Mouse (Mus musculus) granulocyte monocyte progenitor cell, adult 5-6 weeks (primary cell): ENCODE data around the gene Nfkb2. TPM values are rescaled to one million over a fixed set of nuclear protein-coding genes. Genes with fewer than 3 reads are reported as not detected.

Source experiments
- ATAC-seq: replicated peaks from 2 replicates; pipeline ENCODE4 v1.8.0; 2016; ENCODE audit warnings: mild to moderate bottlenecking, moderate TSS enrichment, inconsistent platforms; ENCODE audit not compliant: poor library complexity, severe bottlenecking
- total RNA-seq, 2 experiments: library from RNA; stranded (forward) in 1 of 2; stranded (reverse) in 1 of 2; fragments of 200-712, 200-1000 nt in 1 of 2; fragments of >200 nt in 1 of 2; fragmentation: Nextera tagmentation in 1 of 2; gene quantifications; 2 replicates each; pipeline ENCODE4 v1.2.3; 2014 to 2017

Nfkb2 gene
- 3.6 and 4.6 TPM in 2 replicates for total RNA-seq (2014; fragmentation: Nextera tagmentation)
- total RNA-seq (2017), result 4.3 and 4.7 TPM in 2 replicates

GRCm38 (mm10) chr19:46304216-46304841 lies at the start of gene Nfkb2:
Gene Nfkb2 (plus strand): TSS chr19:46304320.
- peak; percentile 55 for ATAC-seq

- no peak for ATAC-seq
These were observed 39.4 kb upstream of the Nfkb2 start for GRCm38 (mm10) chr19:46264762-46265161.

DNA sequence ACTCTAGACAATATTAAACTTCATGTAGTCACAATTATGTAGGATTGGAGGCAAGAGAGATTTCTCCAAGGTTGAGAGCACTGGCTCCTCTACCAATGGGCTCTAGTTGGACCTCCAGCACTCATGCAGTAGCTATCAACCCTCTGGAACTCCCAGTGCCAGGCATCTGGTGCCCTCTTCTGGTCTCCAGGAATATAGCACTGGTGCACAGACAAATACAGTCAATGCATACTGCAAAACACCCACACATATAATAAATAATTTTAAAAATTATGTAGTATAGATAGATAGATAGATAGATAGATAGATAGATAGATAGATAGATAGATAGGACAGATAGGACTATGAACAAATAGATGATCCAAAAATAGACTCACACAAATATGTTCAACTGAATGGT lies 28.8 kb upstream of the Nfkb2 start:
- no peak for ATAC-seq

DNA sequence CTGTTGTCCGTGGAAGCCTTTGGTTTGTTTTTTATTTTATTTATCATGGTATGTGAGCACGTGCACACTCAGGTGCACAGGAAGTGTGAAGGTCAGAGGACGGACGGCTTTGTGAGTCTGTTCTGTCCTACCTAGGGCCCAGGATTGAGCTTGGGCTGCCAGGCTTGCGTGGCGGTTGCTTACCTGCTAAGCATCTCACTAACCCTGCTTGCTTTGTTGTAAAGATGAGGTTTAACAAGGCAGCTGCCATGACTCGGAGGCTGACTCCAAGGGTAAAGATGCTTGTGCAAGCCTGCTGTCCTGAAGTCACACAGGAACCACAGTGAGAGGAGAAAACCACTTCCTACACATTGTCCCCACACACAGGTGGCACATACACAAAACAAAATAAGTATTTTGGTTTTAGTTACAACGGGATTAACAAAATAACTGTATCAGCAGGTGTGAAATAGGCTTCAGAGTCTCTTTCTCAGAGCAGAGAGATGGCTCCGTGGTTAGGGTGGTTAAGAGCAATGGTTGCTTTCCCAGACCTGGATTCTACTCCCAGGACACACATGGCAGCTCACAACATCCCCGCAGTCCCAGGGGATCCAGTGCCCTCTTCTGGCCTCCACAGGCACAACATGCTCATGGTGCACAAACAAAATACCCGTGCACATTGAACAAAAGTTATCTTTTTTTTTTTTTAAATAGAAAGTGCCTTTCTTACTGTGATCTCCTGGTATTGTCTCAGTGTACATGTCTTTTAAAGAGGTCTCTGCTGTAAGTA lies 21.9 kb upstream of the Nfkb2 start:
- ATAC-seq, result no peak

DNA sequence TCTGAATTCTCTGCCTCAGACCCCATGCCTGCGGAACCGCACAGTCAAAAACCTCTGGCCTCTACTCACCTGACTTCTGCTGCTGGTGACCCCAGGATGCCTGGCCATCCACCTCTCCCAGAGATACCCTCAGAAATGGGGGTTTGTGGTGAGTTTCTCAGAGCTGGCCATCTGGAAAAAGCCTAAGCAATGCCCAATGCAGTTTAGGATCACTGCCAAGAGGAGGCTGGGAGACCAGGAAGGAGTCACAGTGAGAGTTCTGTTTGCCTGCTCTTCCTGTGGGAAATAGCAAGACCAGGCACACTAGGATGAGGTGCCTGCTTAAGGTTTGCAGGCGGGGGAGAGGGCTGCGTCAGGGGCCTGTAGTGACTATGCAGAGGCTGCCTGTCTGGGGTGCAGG lies 19.4 kb upstream of the Nfkb2 start:
- ATAC-seq, result no peak

DNA sequence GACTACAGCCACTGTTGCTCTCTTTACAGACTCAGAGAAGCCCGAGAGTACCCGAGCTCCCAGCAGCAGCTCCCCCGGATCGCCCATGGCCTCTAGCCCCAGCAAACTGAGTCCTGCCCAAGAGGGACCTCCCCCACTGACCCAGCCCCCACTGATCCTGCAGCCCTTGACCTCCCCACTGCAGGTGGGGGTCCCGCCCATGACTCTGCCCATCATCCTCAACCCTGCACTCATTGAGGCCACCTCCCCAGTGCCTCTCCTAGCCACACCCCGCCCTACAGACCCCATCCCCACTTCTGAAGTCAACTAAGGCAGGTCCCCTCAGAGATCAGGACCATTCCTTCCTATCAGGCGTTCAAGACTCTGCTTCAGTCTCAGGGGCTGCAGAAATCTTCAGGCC lies 18.5 kb upstream of the Nfkb2 start:
- ATAC-seq, result no peak

DNA sequence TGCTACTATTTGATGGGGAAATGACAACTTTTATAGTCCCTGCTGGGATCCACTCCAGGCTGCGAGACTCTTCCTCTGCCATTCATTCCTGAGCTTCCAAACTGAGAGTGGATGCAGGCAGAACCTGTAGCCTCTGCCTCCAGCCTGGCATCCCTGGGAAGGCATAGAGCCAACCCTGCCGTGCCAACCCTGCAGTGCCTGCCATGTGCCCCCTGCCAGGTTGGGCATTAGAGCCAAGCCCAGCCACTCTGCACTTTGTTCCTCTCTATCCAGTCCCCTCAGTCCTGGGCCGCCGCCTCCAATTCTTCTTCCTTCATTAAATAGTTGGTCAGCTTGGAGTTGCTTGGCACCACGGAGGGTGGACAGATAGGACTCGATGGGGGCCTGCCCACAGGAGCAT lies 18.1 kb upstream of the Nfkb2 start:
- ATAC-seq, result no peak

DNA sequence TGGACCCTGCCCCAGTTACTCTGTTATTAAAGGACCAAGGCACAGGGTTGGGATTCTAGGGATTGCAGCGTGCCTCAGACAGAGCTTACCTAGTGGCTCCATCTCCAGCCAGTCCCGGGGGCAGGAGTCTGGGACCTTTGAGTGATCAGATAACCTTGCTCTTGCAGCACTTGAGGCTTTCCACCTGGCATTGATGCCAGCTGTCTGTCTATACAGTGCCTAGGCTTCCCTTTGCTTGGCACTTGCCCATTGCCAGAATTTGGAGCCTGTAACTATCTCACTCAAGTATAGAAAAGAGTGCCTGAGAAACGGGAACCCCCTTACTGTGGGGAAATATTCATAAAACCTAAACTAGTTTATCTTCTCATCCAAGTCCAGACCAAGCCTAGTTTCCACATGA lies 17.2 kb upstream of the Nfkb2 start:
- no peak for ATAC-seq

- ATAC-seq, result no peak
These were observed 16.6 kb upstream of the Nfkb2 start for GRCm38 (mm10) chr19:46287566-46287965.

- no peak for ATAC-seq
These were observed 13.5 kb upstream of the Nfkb2 start for GRCm38 (mm10) chr19:46290535-46291105.

DNA sequence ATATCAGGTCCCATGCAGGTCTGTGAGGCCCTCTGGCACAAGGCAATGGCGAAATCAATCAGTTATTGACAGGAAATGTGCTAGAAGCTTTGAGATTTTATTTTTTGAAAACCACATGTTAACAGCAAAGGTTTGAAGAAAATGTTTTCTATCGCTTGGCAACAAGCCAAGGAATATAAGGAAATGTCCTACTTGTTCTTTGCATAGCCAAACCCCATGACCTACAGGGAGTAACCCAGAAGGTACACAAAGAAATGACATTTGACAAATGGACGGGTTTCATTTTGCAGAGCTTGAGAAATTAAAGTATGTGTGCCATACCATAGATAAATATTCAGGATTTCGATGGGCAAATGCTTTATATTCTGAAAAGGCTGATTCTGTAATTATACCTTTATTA lies 7.2 kb upstream of the Nfkb2 start:
- ATAC-seq, result no peak

- ATAC-seq, result no peak
These were observed 3.6 kb upstream of the Nfkb2 start for GRCm38 (mm10) chr19:46300294-46301045.

DNA sequence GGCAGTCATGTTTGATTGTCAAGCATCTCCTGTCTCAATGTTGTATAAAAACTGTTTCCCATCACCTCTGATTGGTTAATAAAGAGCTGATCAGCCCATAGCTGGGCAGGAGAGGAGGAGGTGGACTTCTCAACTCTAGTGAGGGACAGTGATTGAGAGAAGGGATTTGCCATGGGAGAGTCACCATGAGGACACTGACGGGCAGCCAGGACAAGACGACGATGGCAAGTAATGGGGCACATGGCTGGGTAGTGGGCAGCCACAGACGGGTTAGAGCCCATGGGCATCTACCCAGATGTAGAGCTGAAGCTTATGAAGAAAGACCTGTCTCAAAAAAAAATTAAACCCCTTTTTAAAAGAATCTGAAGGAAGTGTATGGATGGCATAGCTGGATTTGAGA lies 1.6 kb upstream of the Nfkb2 start:
- ATAC-seq, result no peak

GRCm38 (mm10) chr19:46303251-46304215 lies 587 bp upstream of the Nfkb2 start:
- no peak; the same call in 1 of the 2 replicates for ATAC-seq

- no peak for ATAC-seq
These were observed 801 bp downstream of the Nfkb2 start for GRCm38 (mm10) chr19:46304908-46305333.

DNA sequence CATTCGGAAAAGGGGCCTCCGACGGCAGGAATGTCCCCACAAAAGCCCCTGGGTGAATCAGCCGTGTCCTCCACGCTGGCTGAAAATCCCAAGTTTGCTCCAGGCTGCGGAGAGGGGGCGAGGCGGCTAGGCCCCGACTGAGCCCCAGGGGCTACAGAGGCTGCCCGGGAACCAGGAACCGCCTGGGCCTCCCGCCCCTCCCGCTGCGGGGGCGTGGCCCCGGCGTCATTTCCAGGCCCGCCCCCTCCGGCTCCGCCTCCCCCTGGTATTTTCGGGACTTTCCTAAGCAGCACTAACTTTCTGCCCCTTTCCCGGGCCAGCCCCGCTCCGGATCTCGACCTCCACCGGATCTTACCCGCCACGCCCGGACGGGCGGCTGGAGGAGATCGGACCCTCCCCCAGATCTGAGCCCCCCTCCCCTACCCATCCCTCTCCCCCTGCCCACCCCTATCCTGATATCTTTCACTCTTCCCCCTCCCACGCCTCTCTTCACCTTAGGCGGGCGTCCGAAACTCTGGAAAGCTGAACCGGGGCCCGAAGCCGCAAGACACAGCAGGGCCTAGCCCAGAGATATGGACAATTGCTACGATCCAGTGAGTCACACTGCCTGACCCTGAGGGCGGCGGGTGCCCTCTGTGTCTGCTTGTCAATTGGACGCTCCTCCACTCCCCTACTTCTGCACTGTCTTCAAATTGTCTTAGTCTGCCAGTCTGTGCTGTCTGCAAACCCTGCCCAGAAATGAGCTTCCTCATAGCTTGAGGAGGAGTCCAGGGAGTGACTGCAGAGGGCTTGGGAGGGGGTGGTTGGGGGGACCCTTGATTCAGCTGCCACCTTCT lies 1.5 kb downstream of the Nfkb2 start:
- peak; percentile 57 for ATAC-seq

GRCm38 (mm10) chr19:46306268-46306610 lies 2.1 kb downstream of the Nfkb2 start:
- no peak for ATAC-seq

DNA sequence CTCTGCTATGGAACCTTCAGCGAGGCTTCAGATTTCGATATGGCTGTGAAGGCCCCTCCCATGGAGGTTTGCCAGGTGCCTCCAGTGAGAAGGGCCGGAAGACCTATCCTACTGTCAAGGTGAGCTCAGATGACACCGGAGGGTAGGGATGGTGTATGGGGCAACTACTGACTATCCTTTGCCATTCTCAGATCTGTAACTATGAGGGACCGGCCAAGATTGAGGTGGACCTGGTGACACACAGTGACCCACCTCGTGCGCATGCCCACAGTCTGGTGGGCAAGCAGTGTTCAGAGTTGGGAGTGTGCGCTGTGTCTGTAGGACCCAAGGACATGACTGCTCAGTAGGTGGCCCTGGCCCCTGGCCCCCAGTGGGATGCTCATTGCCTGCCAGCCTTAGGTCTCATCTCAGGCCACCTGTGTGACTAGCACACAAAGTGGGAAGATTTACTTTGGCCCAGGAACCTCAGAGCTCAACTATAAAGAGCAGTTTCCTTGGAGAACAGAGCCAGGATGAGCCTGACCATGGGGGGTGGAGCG lies 2.7 kb downstream of the Nfkb2 start:
- ATAC-seq, result no peak

DNA sequence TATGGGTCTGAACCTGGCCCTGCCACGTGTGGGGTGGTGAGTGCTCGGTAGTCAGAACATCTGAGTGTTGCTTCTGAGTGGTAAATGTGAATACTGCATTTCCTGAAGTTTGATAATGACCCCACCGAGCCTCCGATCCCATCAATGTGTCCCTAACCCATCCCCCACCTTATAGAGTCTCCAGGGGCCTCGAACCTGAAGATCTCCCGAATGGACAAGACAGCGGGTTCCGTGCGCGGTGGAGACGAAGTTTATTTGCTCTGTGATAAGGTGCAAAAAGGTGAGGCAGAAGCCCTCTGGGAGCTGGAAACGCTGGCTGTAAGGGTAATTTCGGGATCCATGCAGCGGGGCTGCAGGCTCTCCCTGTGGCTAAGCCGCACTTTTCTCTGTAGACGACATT lies 3.7 kb downstream of the Nfkb2 start:
- no peak for ATAC-seq
